ENCODE assay signal across 15 mouse cellular contexts in the genomic region with DNA sequence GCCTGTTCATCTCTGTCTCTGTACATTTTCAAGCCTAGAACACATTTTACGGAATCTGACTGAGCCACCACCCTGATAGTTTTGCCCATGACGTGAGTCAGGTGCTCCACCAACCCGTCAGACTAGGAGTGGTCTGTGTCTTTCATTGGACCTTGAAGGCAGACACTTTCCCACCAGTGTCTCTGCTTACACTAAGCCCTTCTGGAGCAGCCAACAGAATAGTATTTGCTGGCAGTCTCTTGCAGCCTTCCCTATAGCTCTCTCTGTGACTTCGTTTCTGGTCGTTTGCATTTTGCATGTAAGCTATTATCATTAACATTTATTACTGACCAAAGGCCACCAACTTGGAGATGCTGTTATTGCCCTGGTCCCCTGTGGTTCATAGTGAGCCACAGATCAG.
"Had no signal": no experiment of that assay in that cellular context is flagged by ENCODE, and none has a peak within 500 bp of the region (broad histone marks: within the 10 kb centered on the region; RNA-seq: fewer than 3 reads in every experiment).

No protein-coding gene starts in this region.

- H3K4me2 ChIP-seq: kidney, embryonic 15.5 days; liver, embryonic 11.5 days; lung, embryonic 14.5 days; midbrain, embryonic 11.5 days had no signal

- H3K4me3 ChIP-seq: kidney, embryonic 15.5 days had no signal

- H3K27ac ChIP-seq: kidney, embryonic 15.5 days; liver, embryonic 14.5 days; stomach, postnatal 0 days had no signal

- DNase-seq: kidney, adult 8-10 months; kidney, postnatal 36 days; liver, postnatal 0 days; midbrain, embryonic 14.5 days; right cerebral cortex, adult 18-20 months; right cerebral cortex, postnatal 14 days; thymus, adult 2 months; thymus, postnatal 14 days; thymus, postnatal 4 days had no signal

- H3K9ac ChIP-seq: kidney, embryonic 15.5 days; liver, embryonic 14.5 days; liver, postnatal 0 days; lung, embryonic 14.5 days had no signal

- H3K36me3 ChIP-seq: kidney, embryonic 15.5 days had no signal

- H3K4me1 ChIP-seq: kidney, embryonic 15.5 days had no signal

- ATAC-seq: liver, postnatal 0 days had no signal

- H3K27me3 ChIP-seq: kidney, embryonic 15.5 days had no signal

- H3K9me3 ChIP-seq: kidney, embryonic 15.5 days had no signal
